Mouse (Mus musculus): Measurements from ENCODE around the gene Nfe2l1. TPM values are rescaled to one million over a fixed set of nuclear protein-coding genes. Genes with fewer than 3 reads are reported as not detected.

Nfe2l1 gene
- total and polyA plus RNA-seq, 3 experiments: 395 to 436 (median 397) TPM

- H3K79me2 ChIP-seq (replicated peaks; ENCODE audit: control insufficient read depth, insufficient read depth, low read length): peaks cover 7% of the 10 kb centered on the region
- H3K27ac ChIP-seq: peak overlapping the region; percentile 99
- intact Hi-C loops (cut with DNase I): loop anchor here (5.0 kb wide), 1 partner anchor 138 kb away; no protein-coding TSS in a partner anchor
- peak overlapping the region; percentile 95 for H3K9ac ChIP-seq (ENCODE audit: low read depth, low read length)
- peak in 1 of 2 experiments; percentile 23 for DNase-seq
- peak overlapping the region; percentile 83 for H3K4me3 ChIP-seq
- TF ChIP-seq EP300 (IDR thresholded peaks at IDR 0.05; ENCODE audit: insufficient read depth, low read depth, low read length) (no peak), POLR2A (IDR thresholded peaks at IDR 0.05; ENCODE audit: insufficient read depth, low read depth, low read length) (no peak), CTCF (IDR thresholded peaks at IDR 0.05) (no peak)
- peaks cover 16% of the 10 kb centered on the region for H3K4me1 ChIP-seq (ENCODE audit: control insufficient read depth, insufficient read depth, low read length)
- peaks cover 7% of the 10 kb centered on the region for H3K36me3 ChIP-seq (ENCODE audit: control insufficient read depth, insufficient read depth, low read length)
- no peaks in the 10 kb centered on the region for H3K27me3 ChIP-seq (ENCODE audit: control insufficient read depth, insufficient read depth, low read length)
- WGBS: under 1% methylated on average over 10 of the region's 10 CpGs
Measured at GRCm38 (mm10) chr11:96828881-96829280, 887 bp downstream of the Nfe2l1 start.

- H3K27me3 ChIP-seq (ENCODE audit: control insufficient read depth, insufficient read depth, low read length): no peaks in the 10 kb centered on the region
- peaks cover 7% of the 10 kb centered on the region for H3K36me3 ChIP-seq (ENCODE audit: control insufficient read depth, insufficient read depth, low read length)
- 9% methylated on average over 9 of the region's 9 CpGs for WGBS
- DNase-seq: peak in 1 of 2 experiments; percentile 45
- intact Hi-C loops (cut with DNase I): loop anchor here (5.0 kb wide), 1 partner anchor 139 kb away; no protein-coding TSS in a partner anchor
- H3K79me2 ChIP-seq (replicated peaks; ENCODE audit: control insufficient read depth, insufficient read depth, low read length): peaks cover 13% of the 10 kb centered on the region
- peak overlapping the region; percentile 48 for H3K9ac ChIP-seq (ENCODE audit: low read depth, low read length)
- TF ChIP-seq EP300 (IDR thresholded peaks at IDR 0.05; ENCODE audit: insufficient read depth, low read depth, low read length) (no peak), CTCF (IDR thresholded peaks at IDR 0.05) (no peak), POLR2A (IDR thresholded peaks at IDR 0.05; ENCODE audit: insufficient read depth, low read depth, low read length) (no peak)
- peak overlapping the region; percentile 99 for H3K27ac ChIP-seq
- H3K4me1 ChIP-seq (ENCODE audit: control insufficient read depth, insufficient read depth, low read length): peaks cover 19% of the 10 kb centered on the region
- peak overlapping the region; percentile 83 for H3K4me3 ChIP-seq
Measured at GRCm38 (mm10) chr11:96827917-96828316, 1.9 kb downstream of the Nfe2l1 start.

GRCm38 (mm10) chr11:96827062-96827581, 2.6 kb downstream of the Nfe2l1 start:
- peaks cover 13% of the 10 kb centered on the region for H3K79me2 ChIP-seq (replicated peaks; ENCODE audit: control insufficient read depth, insufficient read depth, low read length)
- peak overlapping the region; percentile 83 for H3K4me3 ChIP-seq
- H3K27ac ChIP-seq: peak overlapping the region; percentile 99
- intact Hi-C loops (cut with DNase I): loop anchor here (5.0 kb wide), 1 partner anchor 140 kb away; no protein-coding TSS in a partner anchor
- peaks cover 23% of the 10 kb centered on the region for H3K4me1 ChIP-seq (ENCODE audit: control insufficient read depth, insufficient read depth, low read length)
- no peak for TF ChIP-seq POLR2A (IDR thresholded peaks at IDR 0.05; ENCODE audit: insufficient read depth, low read depth, low read length)
- no peak for TF ChIP-seq CTCF (IDR thresholded peaks at IDR 0.05)
- TF ChIP-seq EP300 (IDR thresholded peaks at IDR 0.05; ENCODE audit: insufficient read depth, low read depth, low read length): no peak
- 24% methylated on average over 12 of the region's 12 CpGs for WGBS
- peak overlapping the region; percentile 48 for H3K9ac ChIP-seq (ENCODE audit: low read depth, low read length)
- peaks cover 7% of the 10 kb centered on the region for H3K36me3 ChIP-seq (ENCODE audit: control insufficient read depth, insufficient read depth, low read length)
- no peaks in the 10 kb centered on the region for H3K27me3 ChIP-seq (ENCODE audit: control insufficient read depth, insufficient read depth, low read length)
- peak; percentile 27 to 42 for DNase-seq

- DNase-seq: peak; percentile 49 to 58
- H3K4me3 ChIP-seq: peak overlapping the region; percentile 83
- intact Hi-C loops (cut with DNase I): loop anchor here (5.0 kb wide), 1 partner anchor 141 kb away; no protein-coding TSS in a partner anchor
Measured at GRCm38 (mm10) chr11:96826481-96826880, 3.3 kb downstream of the Nfe2l1 start.

GRCm38 (mm10) chr11:96824783-96825495, 4.8 kb downstream of the Nfe2l1 start:
- Histone ChIP-seq H3K9ac (ENCODE audit: low read depth, low read length) (peak overlapping the region; percentile 71), H3K79me2 (replicated peaks; ENCODE audit: control insufficient read depth, insufficient read depth, low read length) (peaks cover 13% of the 10 kb centered on the region), H3K27ac (peak overlapping the region; percentile 99), H3K4me1 (ENCODE audit: control insufficient read depth, insufficient read depth, low read length) (peaks cover 23% of the 10 kb centered on the region), H3K36me3 (ENCODE audit: control insufficient read depth, insufficient read depth, low read length) (peaks cover 7% of the 10 kb centered on the region), H3K27me3 (ENCODE audit: control insufficient read depth, insufficient read depth, low read length) (no peaks in the 10 kb centered on the region), H3K4me3 (peak overlapping the region; percentile 83)
- TF ChIP-seq EP300 (IDR thresholded peaks at IDR 0.05; ENCODE audit: insufficient read depth, low read depth, low read length) (peak; percentile 64; the same call in 1 of the 2 replicates), POLR2A (IDR thresholded peaks at IDR 0.05; ENCODE audit: insufficient read depth, low read depth, low read length) (peak; percentile 41; the same call in 1 of the 2 replicates), CTCF (IDR thresholded peaks at IDR 0.05) (peak; percentile 18; the same call in 1 of the 2 replicates)
- DNase-seq: peak; percentile 83 to 87
- intact Hi-C loops (cut with DNase I): loop anchor here (5.0 kb wide), 1 partner anchor 142 kb away; no protein-coding TSS in a partner anchor
- 7% methylated on average over 7 of the region's 7 CpGs for WGBS

More at GRCm38 (mm10) chr11:96826481-96826880, 3.3 kb downstream of the Nfe2l1 start:
- 26% methylated on average over 2 of the region's 2 CpGs for WGBS
- TF ChIP-seq EP300 (IDR thresholded peaks at IDR 0.05; ENCODE audit: insufficient read depth, low read depth, low read length) (no peak), CTCF (IDR thresholded peaks at IDR 0.05) (no peak), POLR2A (IDR thresholded peaks at IDR 0.05; ENCODE audit: insufficient read depth, low read depth, low read length) (no peak)
- Histone ChIP-seq H3K27ac (peak overlapping the region; percentile 99), H3K36me3 (ENCODE audit: control insufficient read depth, insufficient read depth, low read length) (peaks cover 7% of the 10 kb centered on the region), H3K4me1 (ENCODE audit: control insufficient read depth, insufficient read depth, low read length) (peaks cover 23% of the 10 kb centered on the region), H3K79me2 (replicated peaks; ENCODE audit: control insufficient read depth, insufficient read depth, low read length) (peaks cover 13% of the 10 kb centered on the region), H3K9ac (ENCODE audit: low read depth, low read length) (peak overlapping the region; percentile 55), H3K27me3 (ENCODE audit: control insufficient read depth, insufficient read depth, low read length) (no peaks in the 10 kb centered on the region)
